Mouse (Mus musculus) heart, embryonic 13.5 days (tissue): ENCODE data around the gene Spsb1. TPM values are rescaled to one million over a fixed set of nuclear protein-coding genes. Genes with fewer than 3 reads are reported as not detected.

Experiments used
- ATAC-seq: fragments of 200-750 bp; cut with Nextera tagmentation; 2 replicates; pipeline ENCODE4 v1.8.0; 2017; ENCODE audit warnings: moderate TSS enrichment; ENCODE audit not compliant: insufficient number of reproducible peaks, low FRiP score, low TSS enrichment; ENCODE audit errors: extremely low read depth
- H3K27ac ChIP-seq: fragments of 300-500 bp; sonication (generic); replicated peaks from 2 replicates; pipeline ENCODE4 v1.5.1; 2015; ENCODE audit warnings: moderate library complexity, mild to moderate bottlenecking, inconsistent platforms
- H3K27me3 ChIP-seq: fragments of 300-500 bp; sonication (generic); replicated peaks from 2 replicates; pipeline ENCODE4 v1.6.1; 2015; ENCODE audit warnings: mild to moderate bottlenecking, inconsistent platforms
- H3K36me3 ChIP-seq: fragments of 300-500 bp; sonication (generic); 2 replicates; pipeline ENCODE4 v1.6.1; 2015; ENCODE audit warnings: mild to moderate bottlenecking, inconsistent platforms
- H3K4me1 ChIP-seq: fragments of 300-500 bp; sonication (generic); 2 replicates; pipeline ENCODE4 v1.6.1; 2015; ENCODE audit warnings: inconsistent platforms
- H3K4me2 ChIP-seq: fragments of 300-500 bp; sonication (generic); 2 replicates; pipeline ENCODE4 v1.6.1; 2015; ENCODE audit warnings: inconsistent platforms, mild to moderate bottlenecking, moderate library complexity
- H3K4me3 ChIP-seq: fragments of 300-500 bp; sonication (generic); 2 replicates; pipeline ENCODE4 v1.5.1; 2015; ENCODE audit warnings: moderate library complexity, mild to moderate bottlenecking, inconsistent platforms
- H3K9ac ChIP-seq: fragments of 300-500 bp; sonication (generic); 2 replicates; pipeline ENCODE4 v1.6.1; 2015; ENCODE audit warnings: inconsistent platforms, mild to moderate bottlenecking, moderate library complexity
- H3K9me3 ChIP-seq: fragments of 300-500 bp; sonication (generic); 2 replicates; pipeline ENCODE4 v1.6.1; 2016; ENCODE audit warnings: inconsistent platforms
- WGBS: fragments of 180-500 bp; shearing (Covaris S2); methylation state at CpG from one replicate; pipeline ENCODE4 v1.1.7; 2015; ENCODE audit warnings: mixed read lengths; 5-methylcytosine and 5-hydroxymethylcytosine counted together
- polyA plus RNA-seq: library from polyadenylated mRNA; unstranded; fragments of >200 nt; fragmentation: Nextera tagmentation; extraction: Ambion mirVana; gene quantifications from 2 replicates; pipeline ENCODE4 v1.2.1, GENCODE M21; 2015

Gene Spsb1
- polyA plus RNA-seq, 1 experiment from 2014 or later: 4.3 TPM

GRCm38 (mm10) chr4:149966252-149966651 is 11.4 kb upstream of the Spsb1 start:
- no peak overlapping the region for H3K4me3 ChIP-seq
- no peaks in the 10 kb centered on the region for H3K36me3 ChIP-seq
- no peak overlapping the region for H3K27ac ChIP-seq
- peaks cover 17% of the 10 kb centered on the region for H3K4me1 ChIP-seq
- no peak for ATAC-seq
- H3K4me2 ChIP-seq: no peak overlapping the region
- WGBS: 49% methylated on average over 5 of the region's 5 CpGs
- H3K9ac ChIP-seq: no peak overlapping the region
- H3K9me3 ChIP-seq: no peaks in the 10 kb centered on the region
- H3K27me3 ChIP-seq: peaks cover 10% of the 10 kb centered on the region; the same call in 1 of the 2 replicates

- Histone ChIP-seq H3K4me2 (no peak overlapping the region), H3K9ac (no peak overlapping the region), H3K27ac (no peak overlapping the region), H3K4me3 (no peak overlapping the region), H3K9me3 (no peaks in the 10 kb centered on the region), H3K4me1 (peaks cover 16% of the 10 kb centered on the region), H3K36me3 (no peaks in the 10 kb centered on the region), H3K27me3 (peaks cover 9% of the 10 kb centered on the region; the same call in 1 of the 2 replicates)
- ATAC-seq: no peak
- WGBS: 72% methylated on average over 6 of the region's 6 CpGs
These were observed 10.8 kb upstream of the Spsb1 start for GRCm38 (mm10) chr4:149965672-149966071.

- 69% methylated on average over 6 of the region's 6 CpGs for WGBS
- no peak overlapping the region for H3K4me3 ChIP-seq
- no peak overlapping the region for H3K9ac ChIP-seq
- no peaks in the 10 kb centered on the region for H3K36me3 ChIP-seq
- peaks cover 16% of the 10 kb centered on the region for H3K4me1 ChIP-seq
- ATAC-seq: no peak
- no peak overlapping the region for H3K27ac ChIP-seq
- H3K27me3 ChIP-seq: peaks cover 4% of the 10 kb centered on the region; the same call in 1 of the 2 replicates
- H3K4me2 ChIP-seq: no peak overlapping the region
- H3K9me3 ChIP-seq: no peaks in the 10 kb centered on the region
These were observed 10.4 kb upstream of the Spsb1 start for GRCm38 (mm10) chr4:149965242-149965641.

- Histone ChIP-seq H3K27me3 (0 out of 2 replicates have a peak, but pooled peaks cover under 1% of the 10 kb centered on the region), H3K27ac (no peak overlapping the region), H3K36me3 (no peaks in the 10 kb centered on the region), H3K9ac (no peak overlapping the region), H3K4me2 (no peak overlapping the region), H3K4me1 (peaks cover 16% of the 10 kb centered on the region), H3K4me3 (no peak overlapping the region), H3K9me3 (no peaks in the 10 kb centered on the region)
- 65% methylated on average over 3 of the region's 3 CpGs for WGBS
- ATAC-seq: no peak
These were observed 9.9 kb upstream of the Spsb1 start for GRCm38 (mm10) chr4:149964770-149965169.

DNA sequence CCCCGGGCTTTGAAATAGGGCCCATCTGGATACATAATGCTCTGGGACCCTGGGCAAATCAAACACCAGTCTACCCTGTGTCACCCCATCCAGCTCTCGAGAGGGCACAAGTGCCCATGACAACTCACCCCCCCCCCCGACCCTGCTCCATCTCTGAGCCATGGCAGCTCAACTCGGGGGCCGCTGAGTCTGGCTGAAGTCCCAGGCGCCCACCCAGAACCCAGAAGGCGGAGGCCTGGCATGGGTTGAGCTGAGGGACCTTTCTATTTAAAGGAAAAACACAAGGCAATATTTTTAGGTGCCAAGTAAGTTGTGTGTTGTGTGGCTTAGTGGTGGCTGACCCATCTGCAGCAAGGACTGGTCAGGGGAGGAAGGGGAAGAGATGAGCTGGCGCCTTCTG is 9.4 kb upstream of the Spsb1 start:
- no peak overlapping the region for H3K4me2 ChIP-seq

DNA sequence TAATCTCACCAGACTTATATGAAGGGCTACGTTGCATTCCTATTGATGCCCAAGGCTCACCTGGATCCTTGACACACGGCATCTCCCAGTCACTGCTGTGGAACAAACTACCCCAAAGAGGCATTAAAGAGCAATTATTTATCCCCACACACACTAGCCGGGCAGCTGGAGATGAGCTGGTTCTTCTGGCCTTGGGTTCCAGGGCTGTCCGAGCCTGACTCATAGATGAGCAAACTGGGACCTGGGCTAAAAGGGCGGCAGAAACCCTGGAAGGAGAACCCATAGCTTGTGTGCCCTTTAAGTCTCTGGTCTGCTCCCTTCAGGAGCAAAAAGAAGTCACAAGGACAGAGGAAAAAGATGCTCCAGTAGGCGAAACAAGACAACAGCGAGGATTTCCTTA is 5.5 kb upstream of the Spsb1 start:
- 78% methylated on average over 7 of the region's 7 CpGs for WGBS
- H3K4me2 ChIP-seq: no peak overlapping the region
- no peaks in the 10 kb centered on the region for H3K36me3 ChIP-seq
- ATAC-seq: no peak
- H3K4me1 ChIP-seq: peaks cover 10% of the 10 kb centered on the region
- peaks cover 25% of the 10 kb centered on the region for H3K27me3 ChIP-seq
- no peak overlapping the region for H3K27ac ChIP-seq
- H3K9me3 ChIP-seq: no peaks in the 10 kb centered on the region
- no peak overlapping the region for H3K9ac ChIP-seq
- no peak overlapping the region for H3K4me3 ChIP-seq

More for the DNA sequence above, 9.4 kb upstream of the Spsb1 start:
- H3K27ac ChIP-seq: no peak overlapping the region
- no peak overlapping the region for H3K4me3 ChIP-seq
- H3K9ac ChIP-seq: no peak overlapping the region
- WGBS: 73% methylated on average over 8 of the region's 8 CpGs
- H3K27me3 ChIP-seq: no peaks in the 10 kb centered on the region
- H3K9me3 ChIP-seq: no peaks in the 10 kb centered on the region
- H3K36me3 ChIP-seq: no peaks in the 10 kb centered on the region
- ATAC-seq: no peak
- H3K4me1 ChIP-seq: peaks cover 16% of the 10 kb centered on the region

DNA sequence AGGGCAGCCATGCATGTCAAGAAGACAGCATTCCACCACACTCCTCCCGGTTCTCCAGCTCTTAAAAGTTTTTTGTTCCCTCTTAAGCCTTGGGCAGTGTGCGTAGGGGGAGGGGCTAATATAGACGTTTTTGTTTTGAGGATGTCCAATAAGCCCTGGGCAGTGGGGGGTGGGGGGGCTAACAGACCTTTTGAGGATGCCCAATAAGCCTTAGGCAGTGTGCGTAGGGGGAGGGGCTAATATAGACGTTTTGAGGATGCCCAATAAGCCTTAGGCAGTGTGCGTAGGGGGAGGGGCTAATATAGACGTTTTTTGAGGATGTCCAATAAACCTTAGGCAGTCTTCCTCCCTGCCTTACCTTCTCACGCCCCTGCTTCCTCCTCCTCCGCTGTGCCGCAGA is 5.0 kb upstream of the Spsb1 start:
- no peak for ATAC-seq
- WGBS: 59% methylated on average over 10 of the region's 10 CpGs
- Histone ChIP-seq H3K4me2 (no peak overlapping the region), H3K27me3 (peaks cover 28% of the 10 kb centered on the region), H3K36me3 (no peaks in the 10 kb centered on the region), H3K4me1 (peaks cover 12% of the 10 kb centered on the region), H3K27ac (no peak overlapping the region), H3K9ac (no peak overlapping the region), H3K4me3 (no peak overlapping the region), H3K9me3 (no peaks in the 10 kb centered on the region)

GRCm38 (mm10) chr4:149958566-149958965 is 3.7 kb upstream of the Spsb1 start:
- Histone ChIP-seq H3K9ac (no peak overlapping the region), H3K4me2 (no peak overlapping the region), H3K27me3 (peaks cover 28% of the 10 kb centered on the region), H3K4me1 (peaks cover 16% of the 10 kb centered on the region), H3K9me3 (no peaks in the 10 kb centered on the region), H3K27ac (no peak overlapping the region), H3K4me3 (no peak overlapping the region), H3K36me3 (no peaks in the 10 kb centered on the region)
- no peak for ATAC-seq
- 4% methylated on average over 5 of the region's 5 CpGs for WGBS

GRCm38 (mm10) chr4:149956048-149956447 is 1.2 kb upstream of the Spsb1 start:
- Histone ChIP-seq H3K27me3 (peaks cover 53% of the 10 kb centered on the region), H3K9me3 (no peaks in the 10 kb centered on the region), H3K27ac (no peak overlapping the region), H3K36me3 (no peaks in the 10 kb centered on the region), H3K9ac (no peak overlapping the region), H3K4me1 (peaks cover 24% of the 10 kb centered on the region), H3K4me3 (no peak overlapping the region), H3K4me2 (peak overlapping the region; percentile 95)
- 32% methylated on average over 13 of the region's 13 CpGs for WGBS
- ATAC-seq: no peak

DNA sequence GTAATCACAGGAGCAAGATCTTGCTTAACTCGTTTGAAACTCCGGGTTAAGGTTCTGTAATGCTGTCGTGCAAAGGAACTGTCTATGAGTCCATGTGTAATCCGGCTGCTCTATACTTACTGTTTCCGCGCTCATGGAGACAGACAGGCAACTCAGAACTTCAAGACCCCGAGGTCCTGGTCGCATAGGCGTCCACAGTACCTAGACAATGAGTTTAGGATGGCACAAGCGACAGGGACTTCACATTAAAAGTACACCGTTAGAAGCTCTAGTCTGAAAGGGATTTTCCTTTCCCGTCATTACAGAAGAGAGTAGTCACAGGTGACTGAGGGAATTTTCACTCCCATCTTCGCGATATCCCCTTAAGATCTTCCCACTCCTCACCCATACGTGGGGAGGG is 788 bp upstream of the Spsb1 start:
- peaks cover 24% of the 10 kb centered on the region for H3K4me1 ChIP-seq
- no peak for ATAC-seq
- peaks cover 53% of the 10 kb centered on the region for H3K27me3 ChIP-seq
- H3K9ac ChIP-seq: peak overlapping the region; percentile 76; the same call in 1 of the 2 replicates
- H3K9me3 ChIP-seq: no peaks in the 10 kb centered on the region
- H3K36me3 ChIP-seq: no peaks in the 10 kb centered on the region
- WGBS: 12% methylated on average over 15 of the region's 15 CpGs
- H3K4me2 ChIP-seq: peak overlapping the region; percentile 95
- H3K27ac ChIP-seq: no peak overlapping the region
- H3K4me3 ChIP-seq: peak overlapping the region; percentile 66

DNA sequence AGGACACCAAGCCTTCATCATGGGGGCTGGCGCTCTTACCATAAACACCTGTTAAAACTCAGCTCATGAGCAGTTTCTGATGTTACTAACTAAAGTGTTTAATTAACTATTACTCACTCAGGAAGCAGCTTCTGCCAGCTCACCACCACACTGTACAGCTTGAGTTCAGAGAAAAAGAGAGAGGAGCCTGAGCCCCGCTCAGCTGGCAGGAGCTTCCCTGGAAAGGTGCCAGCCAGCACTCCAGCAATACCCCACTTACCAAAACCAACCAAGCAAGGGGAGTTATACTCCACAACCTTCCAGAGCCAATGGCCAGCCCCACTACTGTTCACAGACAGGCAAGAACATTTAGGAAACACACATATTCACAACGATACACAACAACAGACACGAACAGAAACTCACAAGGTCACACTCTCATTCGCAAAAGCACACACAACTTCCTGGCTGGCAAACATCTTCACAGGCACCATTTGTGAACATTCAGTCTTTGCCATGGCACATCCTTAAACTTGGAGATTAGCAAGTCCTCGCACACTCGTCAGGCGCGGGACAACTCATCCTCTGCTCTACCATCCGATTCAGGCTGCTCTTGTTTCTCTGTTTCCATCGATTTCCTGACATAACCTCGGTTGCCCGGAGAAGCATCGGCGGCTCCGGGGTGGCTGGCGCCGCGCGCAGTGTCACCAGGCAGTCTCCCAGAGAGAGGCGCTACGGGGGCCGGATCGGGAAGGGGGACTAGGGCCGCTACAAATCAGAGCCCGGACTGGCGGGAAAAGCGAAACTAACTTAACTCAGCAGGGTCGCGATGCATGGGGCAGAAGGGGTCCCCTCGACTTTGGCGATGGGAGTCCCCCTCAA is 992 bp downstream of the Spsb1 start:
- Histone ChIP-seq H3K27me3 (peaks cover 53% of the 10 kb centered on the region), H3K9ac (peak overlapping the region; percentile 87), H3K9me3 (no peaks in the 10 kb centered on the region), H3K36me3 (no peaks in the 10 kb centered on the region), H3K4me2 (peak overlapping the region; percentile 95), H3K4me1 (peaks cover 36% of the 10 kb centered on the region), H3K4me3 (peak overlapping the region; percentile 66), H3K27ac (peak overlapping the region; percentile 40; the same call in 1 of the 2 replicates)
- no peak for ATAC-seq
- WGBS: 5% methylated on average over 32 of the region's 32 CpGs

GRCm38 (mm10) chr4:149952201-149952600 is 2.6 kb downstream of the Spsb1 start:
- WGBS: 82% methylated on average over 9 of the region's 9 CpGs
- Histone ChIP-seq H3K9ac (no peak overlapping the region), H3K27ac (no peak overlapping the region), H3K4me2 (no peak overlapping the region), H3K9me3 (no peaks in the 10 kb centered on the region), H3K36me3 (no peaks in the 10 kb centered on the region), H3K4me3 (no peak overlapping the region), H3K4me1 (peaks cover 52% of the 10 kb centered on the region), H3K27me3 (peaks cover 45% of the 10 kb centered on the region)
- no peak for ATAC-seq
